ENCODE assay signal across 7 mouse cellular contexts in the genomic region with DNA sequence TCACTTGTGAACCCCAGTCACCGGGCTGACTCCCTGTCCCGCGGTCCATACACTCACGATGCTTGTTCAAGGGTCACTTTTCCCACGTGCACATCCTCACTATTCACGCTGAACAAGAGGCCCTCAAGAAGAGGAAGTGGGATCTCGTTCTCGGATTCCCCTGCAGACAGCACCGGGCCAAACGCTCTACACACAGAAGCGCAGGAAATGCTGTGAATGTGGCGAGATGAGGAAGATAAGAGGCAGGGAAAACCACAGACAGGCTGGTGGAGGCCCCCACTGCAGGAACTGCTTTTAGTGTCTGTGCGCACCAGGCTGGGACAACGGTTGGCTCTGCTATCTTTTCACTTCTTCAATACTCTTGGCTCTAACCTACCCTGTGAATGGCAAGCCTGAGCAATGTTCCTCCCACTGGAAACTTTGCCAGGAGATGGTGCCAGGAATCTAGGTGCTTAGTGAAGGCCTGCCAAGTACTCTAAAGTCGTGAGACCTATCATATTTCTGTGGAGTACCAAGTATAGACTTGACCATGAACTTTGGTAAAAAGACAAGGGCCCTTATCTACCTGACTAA. TPM values are rescaled to one million over a fixed set of nuclear protein-coding genes. Genes with fewer than 3 reads are reported as not detected.
A peak's percentile ranks its signal among the peaks of the same experiment; 100 is the strongest.
DNase-seq lines count a peak whose midpoint lies in the region; ATAC-seq and TF ChIP-seq lines count a peak whose summit lies in the region.

No protein-coding gene starts in this region.

- H3K27me3 ChIP-seq in stomach, embryonic 14.5 days (ENCODE audit: control insufficient read depth, insufficient read depth, low read length) = no peaks in the 10 kb centered on the region
- H3K27me3 ChIP-seq in stomach, postnatal 0 days (ENCODE audit: control insufficient read depth, insufficient read depth, low read length) = no peaks in the 10 kb centered on the region
- H3K27me3 ChIP-seq in heart, embryonic 14.5 days (ENCODE audit: control insufficient read depth, insufficient read depth, low read length) = no peaks in the 10 kb centered on the region; the same call in 1 of the 2 replicates
- peaks cover 3% of the 10 kb centered on the region; the same call in 1 of the 2 replicates for H3K27me3 ChIP-seq in liver, embryonic 15.5 days

- H3K4me3 ChIP-seq in stomach, embryonic 14.5 days (ENCODE audit: low read depth, low read length) = no peak overlapping the region
- no peak overlapping the region for H3K4me3 ChIP-seq in stomach, postnatal 0 days (ENCODE audit: low read depth, low read length)
- H3K4me3 ChIP-seq in heart, embryonic 14.5 days (ENCODE audit: control insufficient read depth in 1 of 2, insufficient read depth in 1 of 2, low read depth in 1 of 2, low read length in 2 of 2) = no peak overlapping the region
- H3K4me3 ChIP-seq in liver, embryonic 15.5 days (replicated peaks) = peak overlapping the region; percentile 1; the same call in 1 of the 2 replicates

- no peak for DNase-seq in stomach, postnatal 0 days (ENCODE audit: low spot score)
- DNase-seq in thymus, postnatal 0 days (ENCODE audit: low spot score) = peak; percentile 88
- DNase-seq in cerebellum, adult 9-11 months = no peak
- DNase-seq in layer of hippocampus, postnatal 25 days (ENCODE audit: extremely low spot score in 1 of 2, low spot score in 1 of 2) = no peak

- H3K4me2 ChIP-seq in stomach, embryonic 14.5 days (replicated peaks; ENCODE audit: low read depth, low read length) = no peak overlapping the region
- H3K4me2 ChIP-seq in stomach, postnatal 0 days (replicated peaks; ENCODE audit: low read depth) = no peak overlapping the region
- no peak overlapping the region for H3K4me2 ChIP-seq in heart, embryonic 14.5 days (ENCODE audit: low read length)
- H3K4me2 ChIP-seq in liver, embryonic 15.5 days = peak overlapping the region; percentile 51

- no peak for TF ChIP-seq CTCF in stomach, postnatal 0 days (IDR thresholded peaks at IDR 0.05; ENCODE audit: low read depth)

- H3K9me3 ChIP-seq in stomach, embryonic 14.5 days (ENCODE audit: control insufficient read depth, low read depth, low read length) = no peaks in the 10 kb centered on the region
- H3K9me3 ChIP-seq in stomach, postnatal 0 days (ENCODE audit: control insufficient read depth, low read length) = no peaks in the 10 kb centered on the region
- H3K9me3 ChIP-seq in heart, embryonic 14.5 days (ENCODE audit: control insufficient read depth, low read length) = no peaks in the 10 kb centered on the region
- no peaks in the 10 kb centered on the region for H3K9me3 ChIP-seq in liver, embryonic 15.5 days (replicated peaks)

- H3K4me1 ChIP-seq in stomach, embryonic 14.5 days (ENCODE audit: control insufficient read depth, insufficient read depth, low read length) = no peaks in the 10 kb centered on the region
- H3K4me1 ChIP-seq in stomach, postnatal 0 days (replicated peaks; ENCODE audit: control insufficient read depth, insufficient read depth) = no peaks in the 10 kb centered on the region
- H3K4me1 ChIP-seq in heart, embryonic 14.5 days (ENCODE audit: control insufficient read depth in 2 of 2, insufficient read depth in 2 of 2, low read length in 2 of 2) = peaks cover 7 to 11% of the 10 kb centered on the region in 2 experiments
- peaks cover 99% of the 10 kb centered on the region for H3K4me1 ChIP-seq in liver, embryonic 15.5 days (replicated peaks)

- H3K9ac ChIP-seq in stomach, embryonic 14.5 days (replicated peaks; ENCODE audit: low read depth, low read length) = no peak overlapping the region
- H3K9ac ChIP-seq in stomach, postnatal 0 days (ENCODE audit: low read length) = no peak overlapping the region
- H3K9ac ChIP-seq in heart, embryonic 14.5 days (ENCODE audit: low read length) = no peak overlapping the region
- no peak overlapping the region for H3K9ac ChIP-seq in liver, embryonic 15.5 days

- ATAC-seq in stomach, embryonic 14.5 days (ENCODE audit: insufficient number of reproducible peaks, insufficient read depth, low FRiP score, low read depth) = 0 out of 2 replicates have a peak, but pooled peaks have one; percentile 18
- no peak; the same call in 1 of the 2 replicates for ATAC-seq in stomach, postnatal 0 days (ENCODE audit: low FRiP score, low TSS enrichment)
- 0 out of 2 replicates have a peak, but pooled peaks have one; percentile 19 for ATAC-seq in heart, embryonic 14.5 days (ENCODE audit: insufficient number of reproducible peaks, insufficient read depth, low FRiP score, low read depth)
- ATAC-seq in liver, embryonic 15.5 days (ENCODE audit: insufficient read depth) = 0 out of 2 replicates have a peak, but pooled peaks have one; percentile 6

- no peaks in the 10 kb centered on the region for H3K36me3 ChIP-seq in stomach, embryonic 14.5 days (ENCODE audit: control insufficient read depth, insufficient read depth, low read length)
- H3K36me3 ChIP-seq in stomach, postnatal 0 days (ENCODE audit: control insufficient read depth, insufficient read depth, low read length) = no peaks in the 10 kb centered on the region
- no peaks in the 10 kb centered on the region for H3K36me3 ChIP-seq in heart, embryonic 14.5 days (ENCODE audit: control insufficient read depth, insufficient read depth, low read length)
- H3K36me3 ChIP-seq in liver, embryonic 15.5 days (replicated peaks) = no peaks in the 10 kb centered on the region

- no peak for TF ChIP-seq EP300 in stomach, postnatal 0 days (optimal IDR thresholded peaks at IDR 0.05)

- 67% methylated on average over 15 of the region's 15 CpGs for WGBS in stomach, embryonic 14.5 days
- 54% methylated on average over 15 of the region's 15 CpGs for WGBS in stomach, postnatal 0 days
- 40% methylated on average over 15 of the region's 15 CpGs for WGBS in heart, embryonic 14.5 days
- WGBS in liver, embryonic 15.5 days (ENCODE audit: insufficient replicate concordance) = 12% methylated on average over 15 of the region's 15 CpGs

- no peak overlapping the region for H3K27ac ChIP-seq in stomach, embryonic 14.5 days (ENCODE audit: low read length)
- H3K27ac ChIP-seq in stomach, postnatal 0 days (replicated peaks) = no peak overlapping the region
- no peak overlapping the region for H3K27ac ChIP-seq in heart, embryonic 14.5 days (replicated peaks in 1 of 2; ENCODE audit: control insufficient read depth in 1 of 2, insufficient read depth in 1 of 2, low read depth in 2 of 2, low read length in 2 of 2)
- peak overlapping the region; percentile 77 for H3K27ac ChIP-seq in liver, embryonic 15.5 days (replicated peaks)

RNA-seq across cellular contexts. Expression of a gene that starts 18.7 kb away (rescaled TPM):
- 53.1 and 54.5 TPM in 2 replicates for polyA plus RNA-seq in stomach, embryonic 14.5 days (2014; fragmentation: Nextera tagmentation; extraction: Ambion mirVana)
- polyA plus RNA-seq in stomach, postnatal 0 days (2015; fragmentation: Nextera tagmentation; extraction: Ambion mirVana) = 32.9 and 33.0 TPM in 2 replicates
- polyA plus RNA-seq in heart, embryonic 14.5 days (2014; fragmentation: Nextera tagmentation; extraction: Ambion mirVana) = 31.5 and 36.4 TPM in 2 replicates
- 25.1 and 30.4 TPM in 2 replicates for polyA plus RNA-seq in liver, embryonic 15.5 days (2015; fragmentation: Nextera tagmentation; extraction: Ambion mirVana)
- 69.2 and 74.0 TPM in 2 replicates for polyA plus RNA-seq in thymus, postnatal 0 days (2015; fragmentation: Nextera tagmentation; extraction: Ambion mirVana)
- 100 to 1,000 TPM; 169 to 188 TPM for total RNA-seq in layer of hippocampus, postnatal 25 days (2021)
